Mouse (Mus musculus) liver, postnatal 0 days (tissue): Measurements from ENCODE around the gene Pex26. TPM values are rescaled to one million over a fixed set of nuclear protein-coding genes. Genes with fewer than 3 reads are reported as not detected.

ENCODE experiments used
- ATAC-seq: fragments of 200-750 bp; cut with Nextera tagmentation; 2 replicates; pipeline ENCODE4 v1.8.0; 2017; ENCODE audit warnings: mild to moderate bottlenecking, moderate library complexity
- DNase-seq: peaks from one replicate; pipeline ENCODE4 v3.0.0-alpha.2; 2016
- H3K27ac ChIP-seq: fragments of 300-500 bp; sonication (generic); 2 replicates; pipeline ENCODE4 v1.5.1; 2014; ENCODE audit warnings: antibody characterized with exemption, moderate library complexity, mild to moderate bottlenecking, low read depth
- H3K27me3 ChIP-seq: fragments of 300-500 bp; sonication (generic); 2 replicates; pipeline ENCODE4 v1.6.1; 2014; ENCODE audit warnings: low read length, control low read depth, mixed read lengths; ENCODE audit not compliant: insufficient read depth
- H3K36me3 ChIP-seq: fragments of 300-500 bp; sonication (generic); replicated peaks from 2 replicates; pipeline ENCODE4 v1.6.1; 2014; ENCODE audit warnings: mild to moderate bottlenecking, control low read depth, low read length, moderate library complexity, mixed read lengths; ENCODE audit not compliant: insufficient read depth
- H3K4me1 ChIP-seq: fragments of 300-500 bp; sonication (generic); 2 replicates; pipeline ENCODE4 v1.6.1; 2014; ENCODE audit warnings: antibody characterized with exemption, mild to moderate bottlenecking, control low read depth; ENCODE audit not compliant: insufficient read depth
- H3K4me2 ChIP-seq: fragments of 300-500 bp; sonication (generic); 2 replicates; pipeline ENCODE4 v1.6.1; 2014; ENCODE audit warnings: low read depth, mild to moderate bottlenecking, low read length, moderate library complexity, mixed read lengths
- H3K4me3 ChIP-seq: fragments of 300-500 bp; sonication (generic); 2 replicates; pipeline ENCODE4 v1.5.1; 2014; ENCODE audit warnings: low read depth, low read length
- H3K9ac ChIP-seq: fragments of 300-500 bp; sonication (generic); replicated peaks from 2 replicates; pipeline ENCODE4 v1.6.1; 2014; ENCODE audit warnings: mild to moderate bottlenecking, moderate library complexity
- H3K9me3 ChIP-seq: fragments of 300-500 bp; sonication (generic); 2 replicates; pipeline ENCODE4 v1.6.1; 2016; ENCODE audit warnings: mild to moderate bottlenecking, control low read depth, low read length, mixed read lengths
- CTCF ChIP-seq: sonication (generic); IDR thresholded peaks from 2 replicates; pipeline ENCODE4 v1.5.1; 2016; ENCODE audit warnings: antibody characterized with exemption, low read depth
- EP300 ChIP-seq: IDR thresholded peaks from 2 replicates; pipeline ENCODE4 v1.6.1; 2016; ENCODE audit warnings: antibody characterized with exemption, low read depth, mild to moderate bottlenecking
- WGBS: fragments of 180-500 bp; shearing (Covaris S2); extraction: QIAGEN DNeasy Blood & Tissue Kit; methylation state at CpG from one replicate; pipeline ENCODE4 v1.1.7; 2014; ENCODE audit not compliant: insufficient replicate concordance; 5-methylcytosine and 5-hydroxymethylcytosine counted together
- polyA plus RNA-seq: library from polyadenylated mRNA; unstranded; fragments of >200 nt; fragmentation: Nextera tagmentation; extraction: Ambion mirVana; gene quantifications from 2 replicates; pipeline ENCODE4 v1.2.1, GENCODE M21; 2015

Pex26 gene
- polyA plus RNA-seq, 1 experiment from 2014 or later: 4.2 TPM

GRCm38 (mm10) chr6:121228421-121228820 lies 45.0 kb downstream of the Pex26 start:
- DNase-seq (no peak), ATAC-seq (no peak)
- TF ChIP-seq CTCF (no peak), EP300 (no peak)
- Histone ChIP-seq H3K27ac (no peak overlapping the region), H3K4me3 (no peak overlapping the region), H3K9me3 (no peaks in the 10 kb centered on the region), H3K4me2 (no peak overlapping the region), H3K27me3 (no peaks in the 10 kb centered on the region), H3K36me3 (no peaks in the 10 kb centered on the region), H3K9ac (no peak overlapping the region), H3K4me1 (peaks cover 35% of the 10 kb centered on the region)
- WGBS: 61% methylated on average over 8 of the region's 8 CpGs

- Histone ChIP-seq H3K9ac (no peak overlapping the region), H3K4me3 (no peak overlapping the region), H3K27ac (no peak overlapping the region), H3K27me3 (no peaks in the 10 kb centered on the region), H3K4me2 (no peak overlapping the region), H3K9me3 (no peaks in the 10 kb centered on the region), H3K4me1 (peaks cover 6% of the 10 kb centered on the region; the same call in 1 of the 2 replicates), H3K36me3 (no peaks in the 10 kb centered on the region)
- ATAC-seq (no peak), DNase-seq (no peak)
- WGBS: 53% methylated on average over 1 of the region's 1 CpGs
- no peak for TF ChIP-seq CTCF
Observed at GRCm38 (mm10) chr6:121232652-121233051, 49.2 kb downstream of the Pex26 start.

GRCm38 (mm10) chr6:121236386-121236785 lies 52.9 kb downstream of the Pex26 start:
- peaks cover 6% of the 10 kb centered on the region; the same call in 1 of the 2 replicates for H3K4me1 ChIP-seq
- H3K27ac ChIP-seq: no peak overlapping the region
- H3K27me3 ChIP-seq: no peaks in the 10 kb centered on the region
- WGBS: 84% methylated on average over 2 of the region's 2 CpGs
- ATAC-seq (no peak), DNase-seq (no peak)
- TF ChIP-seq CTCF: no peak
- no peak for TF ChIP-seq EP300
- H3K4me3 ChIP-seq: no peak overlapping the region
- no peaks in the 10 kb centered on the region for H3K9me3 ChIP-seq
- H3K4me2 ChIP-seq: no peak overlapping the region
- H3K9ac ChIP-seq: no peak overlapping the region
- no peaks in the 10 kb centered on the region for H3K36me3 ChIP-seq

GRCm38 (mm10) chr6:121238209-121238608 lies 54.7 kb downstream of the Pex26 start:
- no peaks in the 10 kb centered on the region for H3K27me3 ChIP-seq
- H3K9ac ChIP-seq: no peak overlapping the region
- no peak overlapping the region for H3K27ac ChIP-seq
- no peak overlapping the region for H3K4me2 ChIP-seq
- no peak overlapping the region for H3K4me3 ChIP-seq
- no peaks in the 10 kb centered on the region for H3K9me3 ChIP-seq
- H3K4me1 ChIP-seq: peaks cover 16% of the 10 kb centered on the region
- DNase-seq: no peak
- ATAC-seq: no peak
- 86% methylated on average over 4 of the region's 4 CpGs for WGBS
- no peak for TF ChIP-seq CTCF
- TF ChIP-seq EP300: no peak
- no peaks in the 10 kb centered on the region for H3K36me3 ChIP-seq

- Histone ChIP-seq H3K4me1 (peaks cover 25% of the 10 kb centered on the region), H3K4me3 (no peak overlapping the region), H3K9me3 (no peaks in the 10 kb centered on the region), H3K27me3 (no peaks in the 10 kb centered on the region), H3K27ac (no peak overlapping the region), H3K36me3 (no peaks in the 10 kb centered on the region), H3K4me2 (peak overlapping the region; percentile 38; the same call in 1 of the 2 replicates), H3K9ac (no peak overlapping the region)
- WGBS: 62% methylated on average over 2 of the region's 2 CpGs
- DNase-seq (no peak), ATAC-seq (no peak)
- TF ChIP-seq EP300: no peak
- TF ChIP-seq CTCF: no peak
Observed at GRCm38 (mm10) chr6:121241780-121242179, 58.3 kb downstream of the Pex26 start.

GRCm38 (mm10) chr6:121243161-121243560 lies 59.7 kb downstream of the Pex26 start:
- Histone ChIP-seq H3K27me3 (no peaks in the 10 kb centered on the region), H3K4me3 (no peak overlapping the region), H3K4me2 (0 out of 2 replicates have a peak overlapping the region, but pooled peaks have one; percentile 1), H3K9me3 (no peaks in the 10 kb centered on the region), H3K36me3 (no peaks in the 10 kb centered on the region), H3K4me1 (peaks cover 34% of the 10 kb centered on the region), H3K27ac (0 out of 2 replicates have a peak overlapping the region, but pooled peaks have one; percentile 14), H3K9ac (no peak overlapping the region)
- DNase-seq (no peak), ATAC-seq (no peak)
- WGBS: 43% methylated on average over 10 of the region's 10 CpGs
- TF ChIP-seq EP300: no peak
- no peak for TF ChIP-seq CTCF
